Mouse (Mus musculus): ENCODE data around the gene Spata1. TPM values are rescaled to one million over a fixed set of nuclear protein-coding genes. Genes with fewer than 3 reads are reported as not detected.

The Spata1 gene
- total and polyA plus RNA-seq, 2 experiments, result 0.21 to 5.1 TPM

- TF ChIP-seq POLR2A (IDR thresholded peaks at IDR 0.05; ENCODE audit: extremely low read depth, insufficient read depth, low read length) (no peak), CTCF (IDR thresholded peaks at IDR 0.05; ENCODE audit: low read depth, low read length) (no peak)
- H3K79me2 ChIP-seq (ENCODE audit: control insufficient read depth, insufficient read depth, low read length), result no peaks in the 10 kb centered on the region
- no peak overlapping the region for H3K9ac ChIP-seq (ENCODE audit: low read depth, low read length)
- 93% methylated on average over 7 of the region's 7 CpGs for WGBS
- H3K4me1 ChIP-seq (ENCODE audit: control insufficient read depth, insufficient read depth, low read length), result peaks cover 7% of the 10 kb centered on the region; the same call in 1 of the 2 replicates
- H3K27me3 ChIP-seq (ENCODE audit: control insufficient read depth, insufficient read depth, low read length), result no peaks in the 10 kb centered on the region
- no peak overlapping the region for H3K27ac ChIP-seq (replicated peaks; ENCODE audit: insufficient read depth, low read depth, low read length)
- DNase-seq (ENCODE audit: extremely low read depth, low read depth, low spot score), result peak; percentile 8
- no peaks in the 10 kb centered on the region; the same call in 1 of the 2 replicates for H3K36me3 ChIP-seq (ENCODE audit: control insufficient read depth, insufficient read depth, low read length)
- no peak overlapping the region for H3K4me3 ChIP-seq (ENCODE audit: insufficient read depth, low read depth, low read length)
Measured at GRCm38 (mm10) chr3:146444880-146445279, 54.7 kb downstream of the Spata1 start.

GRCm38 (mm10) chr3:146443380-146443779 is 56.2 kb downstream of the Spata1 start:
- Histone ChIP-seq H3K27ac (replicated peaks; ENCODE audit: insufficient read depth, low read depth, low read length) (peak overlapping the region; percentile 73), H3K36me3 (ENCODE audit: control insufficient read depth, insufficient read depth, low read length) (peaks cover 1% of the 10 kb centered on the region; the same call in 1 of the 2 replicates), H3K4me1 (ENCODE audit: control insufficient read depth, insufficient read depth, low read length) (peaks cover 7% of the 10 kb centered on the region; the same call in 1 of the 2 replicates), H3K4me3 (ENCODE audit: insufficient read depth, low read depth, low read length) (no peak overlapping the region), H3K9ac (ENCODE audit: low read depth, low read length) (no peak overlapping the region), H3K27me3 (ENCODE audit: control insufficient read depth, insufficient read depth, low read length) (no peaks in the 10 kb centered on the region), H3K79me2 (ENCODE audit: control insufficient read depth, insufficient read depth, low read length) (no peaks in the 10 kb centered on the region)
- DNase-seq (ENCODE audit: extremely low read depth, low read depth, low spot score), result peak; percentile 99
- TF ChIP-seq CTCF (IDR thresholded peaks at IDR 0.05; ENCODE audit: low read depth, low read length) (no peak), POLR2A (IDR thresholded peaks at IDR 0.05; ENCODE audit: extremely low read depth, insufficient read depth, low read length) (no peak)
- 19% methylated on average over 7 of the region's 7 CpGs for WGBS

- TF ChIP-seq POLR2A (IDR thresholded peaks at IDR 0.05; ENCODE audit: extremely low read depth, insufficient read depth, low read length) (no peak), CTCF (IDR thresholded peaks at IDR 0.05; ENCODE audit: low read depth, low read length) (no peak)
- H3K4me1 ChIP-seq (ENCODE audit: control insufficient read depth, insufficient read depth, low read length), result peaks cover 7% of the 10 kb centered on the region; the same call in 1 of the 2 replicates
- H3K27me3 ChIP-seq (ENCODE audit: control insufficient read depth, insufficient read depth, low read length), result no peaks in the 10 kb centered on the region
- H3K9ac ChIP-seq (ENCODE audit: low read depth, low read length), result no peak overlapping the region
- no peak for DNase-seq (ENCODE audit: extremely low read depth, low read depth, low spot score)
- H3K79me2 ChIP-seq (ENCODE audit: control insufficient read depth, insufficient read depth, low read length), result no peaks in the 10 kb centered on the region
- H3K4me3 ChIP-seq (ENCODE audit: insufficient read depth, low read depth, low read length), result no peak overlapping the region
- 81% methylated on average over 8 of the region's 8 CpGs for WGBS
- H3K27ac ChIP-seq (replicated peaks; ENCODE audit: insufficient read depth, low read depth, low read length), result peak overlapping the region; percentile 59
- peaks cover 1% of the 10 kb centered on the region; the same call in 1 of the 2 replicates for H3K36me3 ChIP-seq (ENCODE audit: control insufficient read depth, insufficient read depth, low read length)
Measured at GRCm38 (mm10) chr3:146442936-146443335, 56.6 kb downstream of the Spata1 start.

GRCm38 (mm10) chr3:146442484-146442883 is 57.1 kb downstream of the Spata1 start:
- H3K79me2 ChIP-seq (ENCODE audit: control insufficient read depth, insufficient read depth, low read length), result no peaks in the 10 kb centered on the region
- H3K27ac ChIP-seq (replicated peaks; ENCODE audit: insufficient read depth, low read depth, low read length), result no peak overlapping the region; the same call in 1 of the 2 replicates
- peak; percentile 19 for DNase-seq (ENCODE audit: extremely low read depth, low read depth, low spot score)
- no peaks in the 10 kb centered on the region for H3K27me3 ChIP-seq (ENCODE audit: control insufficient read depth, insufficient read depth, low read length)
- WGBS, result 84% methylated on average over 7 of the region's 7 CpGs
- no peak overlapping the region for H3K9ac ChIP-seq (ENCODE audit: low read depth, low read length)
- H3K4me3 ChIP-seq (ENCODE audit: insufficient read depth, low read depth, low read length), result no peak overlapping the region
- H3K36me3 ChIP-seq (ENCODE audit: control insufficient read depth, insufficient read depth, low read length), result peaks cover 1% of the 10 kb centered on the region; the same call in 1 of the 2 replicates
- no peak for TF ChIP-seq POLR2A (IDR thresholded peaks at IDR 0.05; ENCODE audit: extremely low read depth, insufficient read depth, low read length)
- no peak for TF ChIP-seq CTCF (IDR thresholded peaks at IDR 0.05; ENCODE audit: low read depth, low read length)
- peaks cover 7% of the 10 kb centered on the region; the same call in 1 of the 2 replicates for H3K4me1 ChIP-seq (ENCODE audit: control insufficient read depth, insufficient read depth, low read length)

- Histone ChIP-seq H3K27me3 (ENCODE audit: control insufficient read depth, insufficient read depth, low read length) (no peaks in the 10 kb centered on the region), H3K36me3 (ENCODE audit: control insufficient read depth, insufficient read depth, low read length) (peaks cover 7% of the 10 kb centered on the region), H3K79me2 (ENCODE audit: control insufficient read depth, insufficient read depth, low read length) (no peaks in the 10 kb centered on the region), H3K27ac (replicated peaks; ENCODE audit: insufficient read depth, low read depth, low read length) (no peak overlapping the region), H3K4me1 (ENCODE audit: control insufficient read depth, insufficient read depth, low read length) (peaks cover 7% of the 10 kb centered on the region; the same call in 1 of the 2 replicates), H3K4me3 (ENCODE audit: insufficient read depth, low read depth, low read length) (no peak overlapping the region), H3K9ac (ENCODE audit: low read depth, low read length) (no peak overlapping the region)
- no peak for DNase-seq (ENCODE audit: extremely low read depth, low read depth, low spot score)
- TF ChIP-seq CTCF (IDR thresholded peaks at IDR 0.05; ENCODE audit: low read depth, low read length) (no peak), POLR2A (IDR thresholded peaks at IDR 0.05; ENCODE audit: extremely low read depth, insufficient read depth, low read length) (no peak)
- 90% methylated on average over 7 of the region's 7 CpGs for WGBS
Measured at GRCm38 (mm10) chr3:146440422-146440821, 59.1 kb downstream of the Spata1 start.

GRCm38 (mm10) chr3:146440011-146440410 is 59.5 kb downstream of the Spata1 start:
- Histone ChIP-seq H3K27ac (replicated peaks; ENCODE audit: insufficient read depth, low read depth, low read length) (no peak overlapping the region), H3K79me2 (ENCODE audit: control insufficient read depth, insufficient read depth, low read length) (no peaks in the 10 kb centered on the region), H3K9ac (ENCODE audit: low read depth, low read length) (no peak overlapping the region), H3K4me1 (ENCODE audit: control insufficient read depth, insufficient read depth, low read length) (peaks cover 7% of the 10 kb centered on the region; the same call in 1 of the 2 replicates), H3K27me3 (ENCODE audit: control insufficient read depth, insufficient read depth, low read length) (no peaks in the 10 kb centered on the region), H3K4me3 (ENCODE audit: insufficient read depth, low read depth, low read length) (no peak overlapping the region), H3K36me3 (ENCODE audit: control insufficient read depth, insufficient read depth, low read length) (peaks cover 7% of the 10 kb centered on the region)
- no peak for TF ChIP-seq POLR2A (IDR thresholded peaks at IDR 0.05; ENCODE audit: extremely low read depth, insufficient read depth, low read length)
- TF ChIP-seq CTCF (IDR thresholded peaks at IDR 0.05; ENCODE audit: low read depth, low read length), result no peak
- 96% methylated on average over 12 of the region's 12 CpGs for WGBS
- DNase-seq (ENCODE audit: extremely low read depth, low read depth, low spot score), result no peak

Measured in liver, adult 2 months (tissue).